Mouse (Mus musculus) myocyte (in vitro differentiated cells): ENCODE data around the gene Gimap5. TPM values are rescaled to one million over a fixed set of nuclear protein-coding genes. Genes with fewer than 3 reads are reported as not detected.

Source experiments
- H3K27me3 ChIP-seq: one replicate; pipeline ENCODE4 v1.6.1; 2011; ENCODE audit not compliant: control insufficient read depth, insufficient read depth, insufficient read length
- H3K36me3 ChIP-seq: one replicate; pipeline ENCODE4 v1.6.1; 2011; ENCODE audit not compliant: control insufficient read depth, insufficient read depth
- H3K4me2 ChIP-seq: one replicate; pipeline ENCODE4 v1.6.1; 2011; ENCODE audit warnings: low read depth, control low read depth
- H3K4me3 ChIP-seq: one replicate; pipeline ENCODE4 v1.5.1; 2011; ENCODE audit warnings: mild to moderate bottlenecking, control low read depth, moderate library complexity
- H3K79me2 ChIP-seq: one replicate; pipeline ENCODE4 v1.6.1; 2011; ENCODE audit not compliant: control insufficient read depth, insufficient read depth
- H3ac ChIP-seq: one replicate; pipeline ENCODE4 v1.6.1; 2011; ENCODE audit not compliant: control insufficient read depth, insufficient read length
- CEBPB ChIP-seq: IDR thresholded peaks from 2 replicates; pipeline ENCODE4 v1.6.1; 2011; ENCODE audit warnings: mild to moderate bottlenecking, moderate library complexity; ENCODE audit not compliant: poor library complexity, insufficient read depth, severe bottlenecking
- E2F4 ChIP-seq: IDR thresholded peaks from one replicate; pipeline ENCODE4 v1.6.1; 2011; ENCODE audit warnings: mild to moderate bottlenecking, control low read depth, moderate library complexity; ENCODE audit not compliant: insufficient read depth
- MAX ChIP-seq: IDR thresholded peaks from one replicate; pipeline ENCODE4 v1.6.1; 2011; ENCODE audit warnings: low read depth, mild to moderate bottlenecking, control low read depth
- MYOD1 ChIP-seq, 3 experiments: IDR thresholded peaks; one replicate each; pipeline ENCODE4 v1.6.1; 2011; ENCODE audit warnings: control low read depth in 2 of 3, low read depth in 2 of 3, mild to moderate bottlenecking in 2 of 3, moderate library complexity in 1 of 3; ENCODE audit not compliant: insufficient read length in 2 of 3, control insufficient read depth in 1 of 3
- MYOG ChIP-seq, 3 experiments: IDR thresholded peaks; one replicate each; pipeline ENCODE4 v1.6.1; 2011; ENCODE audit warnings: control low read depth in 2 of 3, low read depth in 2 of 3, mild to moderate bottlenecking in 2 of 3; ENCODE audit not compliant: insufficient read length in 2 of 3, control insufficient read depth in 1 of 3, insufficient read depth in 1 of 3
- POLR2A ChIP-seq: IDR thresholded peaks from one replicate; pipeline ENCODE4 v1.6.1; 2011; ENCODE audit warnings: low read depth, mild to moderate bottlenecking, control low read depth, moderate library complexity; ENCODE audit not compliant: insufficient read length
- POLR2AphosphoS2 ChIP-seq: IDR thresholded peaks from one replicate; pipeline ENCODE4 v1.6.1; 2011; ENCODE audit warnings: low read depth, control low read depth; ENCODE audit not compliant: insufficient read length
- REST ChIP-seq: IDR thresholded peaks from one replicate; pipeline ENCODE4 v1.6.1; 2011; ENCODE audit warnings: mild to moderate bottlenecking, control low read depth, moderate library complexity; ENCODE audit not compliant: insufficient read depth, insufficient read length
- SRF ChIP-seq: IDR thresholded peaks from one replicate; pipeline ENCODE4 v1.6.1; 2011; ENCODE audit warnings: low read depth; ENCODE audit not compliant: control insufficient read depth, insufficient read length
- TCF12 ChIP-seq: IDR thresholded peaks from one replicate; pipeline ENCODE4 v1.6.1; 2011; ENCODE audit warnings: mild to moderate bottlenecking, control low read depth; ENCODE audit not compliant: poor library complexity, insufficient read depth, severe bottlenecking
- TCF3 ChIP-seq: IDR thresholded peaks from one replicate; pipeline ENCODE4 v1.6.1; 2011; ENCODE audit warnings: low read depth, control low read depth; ENCODE audit not compliant: insufficient read length
- USF1 ChIP-seq: IDR thresholded peaks from one replicate; pipeline ENCODE4 v1.6.1; 2011; ENCODE audit warnings: low read depth, mild to moderate bottlenecking, control low read depth, moderate library complexity
- polyA plus RNA-seq: library from polyadenylated mRNA; unstranded; fragments of >200 nt; fragmentation: generic; extraction: Trizol; gene quantifications from one replicate; pipeline ENCODE4 v1.2.1, GENCODE M21; 2012; ENCODE audit warnings: missing spikeins

Gene Gimap5
- polyA plus RNA-seq, 1 experiment: not detected

DNA sequence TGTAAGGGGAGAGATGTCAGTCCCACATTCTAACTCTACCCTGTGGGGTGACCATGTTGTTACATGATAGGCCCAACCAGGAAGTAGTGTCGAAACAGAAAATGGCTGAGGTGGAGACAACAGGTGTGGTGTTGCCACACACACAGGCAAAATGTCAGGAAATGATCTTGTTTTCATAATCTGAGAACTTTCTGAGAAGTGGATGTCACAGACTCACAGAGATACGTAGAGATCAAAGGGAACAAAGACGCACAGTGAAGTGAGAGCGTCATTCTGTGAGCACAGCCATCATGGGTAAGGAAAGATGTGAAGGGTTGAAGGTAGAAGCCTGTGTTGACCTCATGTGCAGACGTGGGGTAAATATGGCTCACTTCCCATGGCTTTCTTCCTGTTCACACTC lies 18.2 kb upstream of the Gimap5 start:
- H3ac ChIP-seq: no peak overlapping the region
- no peak overlapping the region for H3K4me2 ChIP-seq
- TF ChIP-seq E2F4 (no peak), MYOG (IDR thresholded peaks at IDR 0.05; ENCODE audit: control insufficient read depth in 1 of 3, insufficient read depth in 1 of 3, insufficient read length in 2 of 3, low read depth in 2 of 3) (no peak), TCF12 (no peak), MAX (no peak), REST (no peak), POLR2AphosphoS2 (no peak), USF1 (no peak), SRF (no peak)
- no peaks in the 10 kb centered on the region for H3K79me2 ChIP-seq
- H3K27me3 ChIP-seq: no peaks in the 10 kb centered on the region
- no peak overlapping the region for H3K4me3 ChIP-seq
- H3K36me3 ChIP-seq: no peaks in the 10 kb centered on the region

DNA sequence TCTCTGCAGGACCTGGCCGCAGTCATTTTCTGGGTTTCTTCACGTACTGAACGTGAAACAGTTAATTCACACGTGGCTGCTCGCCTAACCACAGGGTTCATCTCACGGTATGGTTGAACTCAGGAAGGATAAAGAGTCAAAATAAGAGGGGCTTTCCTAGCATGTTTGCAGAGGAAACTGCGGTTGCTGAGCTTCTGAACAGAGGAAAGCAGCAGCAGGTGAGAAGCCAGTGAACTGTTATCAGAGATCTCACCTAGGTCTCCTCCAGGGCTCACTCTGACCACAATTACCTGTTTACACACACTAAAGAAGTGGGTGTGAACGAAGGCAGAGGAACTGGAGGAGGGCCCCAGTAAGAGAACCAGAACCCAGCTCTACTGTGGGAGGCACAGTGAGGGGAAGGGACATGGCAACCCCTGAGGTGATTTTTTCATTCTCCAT lies 13.1 kb upstream of the Gimap5 start:
- Histone ChIP-seq H3K36me3 (no peaks in the 10 kb centered on the region), H3ac (no peak overlapping the region), H3K27me3 (no peaks in the 10 kb centered on the region), H3K4me2 (no peak overlapping the region), H3K79me2 (no peaks in the 10 kb centered on the region), H3K4me3 (no peak overlapping the region)
- TF ChIP-seq SRF (no peak), TCF12 (no peak), MYOG (IDR thresholded peaks at IDR 0.05; ENCODE audit: control insufficient read depth in 1 of 3, insufficient read depth in 1 of 3, insufficient read length in 2 of 3, low read depth in 2 of 3) (no peak), MAX (no peak), TCF3 (no peak), E2F4 (no peak), REST (no peak), POLR2AphosphoS2 (no peak), USF1 (no peak)

DNA sequence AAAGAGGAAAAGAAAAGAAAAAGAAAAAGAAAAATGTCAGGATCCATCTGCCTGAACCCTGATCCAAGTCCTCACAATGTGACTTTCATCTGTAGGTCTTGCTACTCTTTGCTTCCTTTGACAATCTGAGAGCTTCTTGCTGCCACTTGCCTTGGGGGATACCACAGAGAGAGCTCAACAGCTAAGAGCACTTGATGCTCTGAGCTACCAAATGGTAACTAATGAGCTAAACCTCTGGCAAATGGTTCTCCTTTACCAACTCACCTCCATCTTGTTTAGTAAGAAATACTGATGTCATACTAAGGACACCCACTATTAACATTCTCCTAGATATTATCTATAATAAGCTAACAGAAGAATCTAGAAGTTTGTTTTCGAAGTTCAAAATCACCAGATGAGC lies 12.3 kb upstream of the Gimap5 start:
- Histone ChIP-seq H3K27me3 (no peaks in the 10 kb centered on the region), H3K4me3 (no peak overlapping the region), H3ac (no peak overlapping the region), H3K4me2 (no peak overlapping the region), H3K79me2 (no peaks in the 10 kb centered on the region), H3K36me3 (no peaks in the 10 kb centered on the region)
- no peak for TF ChIP-seq CEBPB
- no peak for TF ChIP-seq USF1
- no peak for TF ChIP-seq POLR2A
- no peak for TF ChIP-seq TCF12
- TF ChIP-seq MAX: no peak
- no peak for TF ChIP-seq E2F4

DNA sequence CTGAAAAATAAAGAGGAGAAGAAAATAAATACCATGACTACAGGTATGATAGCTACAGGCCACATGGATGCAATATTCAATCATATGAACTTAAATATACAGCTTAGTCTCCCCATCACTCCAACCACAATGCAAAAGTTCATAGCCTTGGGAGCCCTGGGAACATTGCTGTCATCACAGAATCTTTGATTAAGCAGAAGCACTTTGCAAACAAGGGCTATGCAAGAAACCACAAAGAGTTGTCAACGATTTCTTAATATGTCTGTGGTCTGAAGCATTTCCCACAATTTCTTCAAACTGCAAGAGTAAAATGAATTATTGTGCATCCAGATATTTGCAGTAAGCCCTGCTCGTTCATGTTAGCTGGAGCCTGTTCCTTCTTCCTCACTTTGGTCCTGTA lies 8.9 kb upstream of the Gimap5 start:
- H3K27me3 ChIP-seq: no peaks in the 10 kb centered on the region
- TF ChIP-seq POLR2A (no peak), MYOD1 (IDR thresholded peaks at IDR 0.05; ENCODE audit: control insufficient read depth in 1 of 3, insufficient read length in 2 of 3, low read depth in 2 of 3) (no peak), REST (no peak), POLR2AphosphoS2 (no peak), MYOG (IDR thresholded peaks at IDR 0.05; ENCODE audit: control insufficient read depth in 1 of 3, insufficient read depth in 1 of 3, insufficient read length in 2 of 3, low read depth in 2 of 3) (no peak), CEBPB (no peak), SRF (no peak), USF1 (no peak), TCF12 (no peak), MAX (no peak), TCF3 (no peak), E2F4 (no peak)
- H3ac ChIP-seq: no peak overlapping the region
- H3K4me2 ChIP-seq: no peak overlapping the region
- no peak overlapping the region for H3K4me3 ChIP-seq
- H3K79me2 ChIP-seq: no peaks in the 10 kb centered on the region
- H3K36me3 ChIP-seq: no peaks in the 10 kb centered on the region

DNA sequence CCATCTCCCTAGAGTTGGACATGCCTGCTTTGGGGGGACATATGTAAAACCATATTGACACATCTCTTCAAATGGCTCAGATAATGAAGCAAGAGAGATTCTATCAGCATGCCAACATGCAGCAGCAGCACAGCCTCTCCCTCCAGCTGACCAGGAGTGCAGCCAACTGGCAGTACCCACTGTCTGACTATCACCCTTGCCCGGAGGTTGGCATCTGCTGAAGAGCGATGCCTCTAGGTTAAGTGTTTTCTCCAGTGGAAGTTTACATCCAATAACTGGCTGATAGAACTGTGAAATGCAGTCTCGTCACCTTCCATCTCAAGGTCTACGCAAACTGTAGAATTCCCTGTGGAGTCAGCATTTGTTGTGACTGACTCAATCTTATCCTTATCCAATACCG lies 8.3 kb upstream of the Gimap5 start:
- no peaks in the 10 kb centered on the region for H3K36me3 ChIP-seq
- no peak for TF ChIP-seq POLR2AphosphoS2
- no peak for TF ChIP-seq MYOD1 (IDR thresholded peaks at IDR 0.05; ENCODE audit: control insufficient read depth in 1 of 3, insufficient read length in 2 of 3, low read depth in 2 of 3)
- no peak for TF ChIP-seq MAX
- no peak for TF ChIP-seq CEBPB
- no peak for TF ChIP-seq MYOG (IDR thresholded peaks at IDR 0.05; ENCODE audit: control insufficient read depth in 1 of 3, insufficient read depth in 1 of 3, insufficient read length in 2 of 3, low read depth in 2 of 3)
- H3ac ChIP-seq: no peak overlapping the region
- no peak overlapping the region for H3K4me3 ChIP-seq
- H3K27me3 ChIP-seq: no peaks in the 10 kb centered on the region
- H3K4me2 ChIP-seq: no peak overlapping the region
- no peaks in the 10 kb centered on the region for H3K79me2 ChIP-seq
